Mouse (Mus musculus): ENCODE results near the gene Timm8b.

- TF ChIP-seq GATA1 (IDR thresholded peaks at IDR 0.05; ENCODE audit: borderline replicate concordance, low read length) (no peak), FLI1 (IDR thresholded peaks at IDR 0.05; ENCODE audit: low read length) (no peak)
These were observed 12.7 kb upstream of the Timm8b start for GRCm38 (mm10) chr9:50590856-50591518.

All from megakaryocyte, embryonic 14.5 days (primary cell).